Mouse (Mus musculus): ENCODE data around the gene Sos2.

GRCm38 (mm10) chr12:69661658-69662057 is 20.0 kb downstream of the Sos2 start:
- TF ChIP-seq E2F4 (IDR thresholded peaks at IDR 0.05; ENCODE audit: insufficient read depth) (no peak), TCF12 (IDR thresholded peaks at IDR 0.05; ENCODE audit: insufficient read depth, poor library complexity, severe bottlenecking) (no peak), REST (IDR thresholded peaks at IDR 0.05; ENCODE audit: insufficient read depth, insufficient read length) (no peak), POLR2A (IDR thresholded peaks at IDR 0.05; ENCODE audit: insufficient read length, low read depth) (no peak), POLR2AphosphoS2 (IDR thresholded peaks at IDR 0.05; ENCODE audit: insufficient read length, low read depth) (no peak), USF1 (IDR thresholded peaks at IDR 0.05; ENCODE audit: low read depth) (no peak), MAX (IDR thresholded peaks at IDR 0.05; ENCODE audit: low read depth) (no peak), CEBPB (IDR thresholded peaks at IDR 0.05; ENCODE audit: insufficient read depth, poor library complexity, severe bottlenecking) (no peak), MYOD1 (IDR thresholded peaks at IDR 0.05; ENCODE audit: control insufficient read depth in 1 of 3, insufficient read length in 2 of 3, low read depth in 2 of 3) (no peak)
